Mouse (Mus musculus) lung, adult 2 months (tissue): ENCODE measurements around the gene Naaladl2.

Experiments used
- CTCF ChIP-seq: fragments of 200-500 bp; IDR thresholded peaks from 2 replicates; pipeline ENCODE4 v1.5.1; 2011; ENCODE audit warnings: mild to moderate bottlenecking, low read length, control low read depth; ENCODE audit not compliant: insufficient read depth
- POLR2A ChIP-seq: fragments of 200-500 bp; IDR thresholded peaks from 2 replicates; pipeline ENCODE4 v1.6.1; 2011; ENCODE audit warnings: low read depth, mild to moderate bottlenecking, control low read depth, low read length, borderline replicate concordance; ENCODE audit errors: extremely low read depth

DNA sequence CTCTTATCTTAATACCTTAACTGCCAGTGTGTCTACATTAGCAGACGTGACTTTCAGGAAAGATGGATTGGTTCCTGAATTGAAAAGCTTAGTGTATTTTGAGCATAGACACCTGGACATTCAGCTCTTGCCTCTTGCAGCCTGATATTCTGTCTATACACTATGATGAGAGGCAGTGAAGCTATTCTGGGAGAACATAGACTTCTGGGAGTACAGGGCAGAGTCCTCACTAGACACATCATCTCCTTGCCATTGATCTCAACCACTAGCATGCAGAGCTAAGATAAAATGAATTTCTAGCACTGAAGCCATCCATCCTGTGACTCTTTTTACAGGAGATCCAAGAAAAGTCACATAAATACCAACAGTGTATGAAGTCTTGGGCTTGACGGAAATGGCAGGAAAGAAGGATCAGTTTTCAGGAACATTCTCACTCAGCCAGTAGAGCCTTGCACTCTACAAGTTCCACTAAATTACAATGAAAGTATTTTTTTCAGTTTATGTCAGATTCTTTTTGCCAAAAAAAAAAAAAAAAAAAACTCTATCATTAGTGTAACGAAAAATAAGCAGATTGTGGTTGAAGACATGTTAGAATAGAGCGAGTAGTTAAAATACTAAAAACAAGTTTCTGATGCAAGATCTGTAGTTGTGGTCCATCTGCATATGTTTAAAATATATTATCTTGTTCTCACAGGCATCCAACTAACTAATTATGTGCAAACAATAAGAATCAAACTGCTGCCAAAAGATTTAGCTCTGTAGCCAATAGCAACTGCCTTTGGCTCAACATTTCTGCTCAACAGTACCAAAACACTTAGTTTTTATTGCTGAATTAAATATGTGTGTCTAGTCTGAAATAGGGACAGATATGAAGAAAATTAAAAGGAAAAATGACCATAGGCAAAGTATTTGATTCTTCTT is 1171.1 kb downstream of the Naaladl2 start:
- no peak for TF ChIP-seq POLR2A
- TF ChIP-seq CTCF, result no peak
